Mouse (Mus musculus): ENCODE data around the gene Naa50. TPM values are rescaled to one million over a fixed set of nuclear protein-coding genes. Genes with fewer than 3 reads are reported as not detected.
A peak's percentile ranks its signal among the peaks of the same experiment; 100 is the strongest.

Naa50 gene
- total RNA-seq, 2 experiments from 2014 or later = 49.4 to 77.7 TPM

GRCm38 (mm10) chr16:44190968-44191367 is 51.3 kb downstream of the Naa50 start:
- no peak for ATAC-seq (ENCODE audit: poor library complexity, severe bottlenecking)

- ATAC-seq (ENCODE audit: poor library complexity, severe bottlenecking) = peak; percentile 97
Measured at GRCm38 (mm10) chr16:44199066-44199703, 59.6 kb downstream of the Naa50 start.

GRCm38 (mm10) chr16:44200146-44200545 is 60.5 kb downstream of the Naa50 start:
- no peak for ATAC-seq (ENCODE audit: poor library complexity, severe bottlenecking)

GRCm38 (mm10) chr16:44204331-44204730 is 64.7 kb downstream of the Naa50 start:
- no peak for ATAC-seq (ENCODE audit: poor library complexity, severe bottlenecking)

GRCm38 (mm10) chr16:44205973-44206372 is 66.3 kb downstream of the Naa50 start:
- no peak for ATAC-seq (ENCODE audit: poor library complexity, severe bottlenecking)

GRCm38 (mm10) chr16:44210156-44211053 is 70.8 kb downstream of the Naa50 start:
- ATAC-seq (ENCODE audit: poor library complexity, severe bottlenecking) = no peak

GRCm38 (mm10) chr16:44211054-44211414 is 71.4 kb downstream of the Naa50 start:
- ATAC-seq (ENCODE audit: poor library complexity, severe bottlenecking) = no peak

- no peak for ATAC-seq (ENCODE audit: poor library complexity, severe bottlenecking)
Measured at GRCm38 (mm10) chr16:44212703-44213102, 73.1 kb downstream of the Naa50 start.

Other genes starting within 250 kb of the Naa50 start
- gene Qtrt2, start 213.0 kb upstream of the Naa50 start, total RNA-seq (2015) = 2.6 and 3.5 TPM in 2 replicates
- 7.8 and 15.8 TPM in 2 replicates for gene Qtrt2, start 213.0 kb upstream of the Naa50 start, total RNA-seq (2017)
- 0.91 and 0.98 TPM in 2 replicates for gene Zdhhc23, start 160.0 kb upstream of the Naa50 start, total RNA-seq (2015)
- 0.41 and 1.5 TPM in 2 replicates for gene Zdhhc23, start 160.0 kb upstream of the Naa50 start, total RNA-seq (2017)
- gene Gramd1c, start 76.5 kb upstream of the Naa50 start, total RNA-seq (2015) = 0.21 and 0.74 TPM in 2 replicates
- 0.40 and 0.89 TPM in 2 replicates for gene Gramd1c, start 76.5 kb upstream of the Naa50 start, total RNA-seq (2017)
- 84.2 and 92.1 TPM in 2 replicates for gene Atp6v1a, start 125 bp upstream of the Naa50 start, total RNA-seq (2015)
- 111 and 131 TPM in 2 replicates for gene Atp6v1a, start 125 bp upstream of the Naa50 start, total RNA-seq (2017)
- gene Usf3, start 33.4 kb downstream of the Naa50 start, total RNA-seq (2015) = 36.9 and 41.7 TPM in 2 replicates
- 13.9 and 17.6 TPM in 2 replicates for gene Usf3, start 33.4 kb downstream of the Naa50 start, total RNA-seq (2017)
- gene Sidt1, start 193.4 kb downstream of the Naa50 start, total RNA-seq (2015) = 0.07 and 1.5 TPM in 2 replicates
- gene Sidt1, start 193.4 kb downstream of the Naa50 start, total RNA-seq (2017) = 0.29 and 0.73 TPM in 2 replicates
- gene Spice1, start 207.3 kb downstream of the Naa50 start, total RNA-seq (2015) = 14.8 and 17.9 TPM in 2 replicates
- gene Spice1, start 207.3 kb downstream of the Naa50 start, total RNA-seq (2017) = 12.7 and 23.5 TPM in 2 replicates

Measured in megakaryocyte, adult 5-6 weeks (primary cell).